Mouse (Mus musculus): ENCODE results near the gene Disp1. TPM values are rescaled to one million over a fixed set of nuclear protein-coding genes. Genes with fewer than 3 reads are reported as not detected.

The Disp1 gene
- polyA plus RNA-seq, 1 experiment from 2014 or later: 10.8 TPM

Small RNA genes within 50 kb of the gene (microRNA-seq; reads per million reads assigned to microRNA genes)
- gene Gm24975: not detected

Other genes with a start within 250 kb of the Disp1 start
- gene Aida, start 75.1 kb upstream of the Disp1 start, polyA plus RNA-seq (2016; fragmentation: Nextera tagmentation; extraction: Ambion mirVana): 27.5 and 41.1 TPM in 2 replicates
- gene Brox, start 75.7 kb upstream of the Disp1 start, polyA plus RNA-seq (2016; fragmentation: Nextera tagmentation; extraction: Ambion mirVana): 33.3 and 40.7 TPM in 2 replicates
- gene Mia3, start 148.0 kb upstream of the Disp1 start, polyA plus RNA-seq (2016; fragmentation: Nextera tagmentation; extraction: Ambion mirVana): 83.4 and 89.1 TPM in 2 replicates
- gene Taf1a, start 167.5 kb upstream of the Disp1 start, polyA plus RNA-seq (2016; fragmentation: Nextera tagmentation; extraction: Ambion mirVana): 14.7 and 18.0 TPM in 2 replicates
- gene Hhipl2, start 196.7 kb upstream of the Disp1 start, polyA plus RNA-seq (2016; fragmentation: Nextera tagmentation; extraction: Ambion mirVana): 0.13 and 0.14 TPM in 2 replicates